In the genomic region with DNA sequence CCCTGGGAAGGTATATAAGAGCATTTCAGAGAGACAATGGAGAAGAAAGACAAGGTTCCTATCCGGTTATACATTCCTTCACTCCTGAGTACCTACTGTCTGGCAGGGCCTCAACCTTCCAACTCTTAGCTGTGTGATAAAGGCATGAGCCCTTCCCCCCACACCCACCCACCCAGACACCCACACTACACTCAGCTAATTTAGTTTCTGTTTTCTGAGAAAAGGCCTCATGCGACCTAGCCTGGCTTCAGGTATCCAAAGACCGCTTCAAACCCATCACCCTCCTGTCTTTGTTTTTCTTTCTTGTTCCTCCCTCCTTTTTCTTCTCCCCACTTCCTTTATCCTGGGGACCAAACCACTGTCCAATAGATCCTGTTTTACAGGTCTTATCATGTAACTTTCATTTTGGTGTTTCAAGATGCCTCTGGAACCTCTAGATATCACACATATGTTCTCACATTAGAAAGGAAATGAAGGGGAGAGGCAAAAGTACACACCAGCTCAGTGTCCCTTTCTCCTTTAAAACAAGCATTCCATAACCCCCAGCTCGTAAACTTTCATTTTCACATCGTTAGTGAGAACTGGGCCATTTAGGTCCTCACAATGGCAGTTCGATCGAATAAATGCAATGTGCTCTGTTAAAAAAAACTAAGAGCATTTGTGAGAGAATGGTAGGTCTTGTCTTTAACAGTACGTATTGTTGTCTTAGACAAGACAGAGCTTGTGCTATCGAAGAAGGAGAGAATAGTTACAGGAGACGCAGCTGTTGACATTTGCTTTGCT, we compare ENCODE assay signal across 7 mouse cellular contexts. TPM values are rescaled to one million over a fixed set of nuclear protein-coding genes. Genes with fewer than 3 reads are reported as not detected.
A peak's percentile ranks its signal among the peaks of the same experiment; 100 is the strongest.
DNase-seq lines count a peak whose midpoint lies in the region; ATAC-seq and TF ChIP-seq lines count a peak whose summit lies in the region.

No protein-coding gene starts in this region.

- peaks cover 36% of the 10 kb centered on the region for H3K79me2 ChIP-seq in myocyte (ENCODE audit: control insufficient read depth, insufficient read depth)

- no peaks in the 10 kb centered on the region for H3K27me3 ChIP-seq in embryonic facial prominence, embryonic 14.5 days (replicated peaks; ENCODE audit: control insufficient read depth, insufficient read depth, low read length)
- H3K27me3 ChIP-seq in intestine, embryonic 16.5 days (replicated peaks; ENCODE audit: control insufficient read depth, insufficient read depth, low read length): no peaks in the 10 kb centered on the region
- H3K27me3 ChIP-seq in myocyte (ENCODE audit: control insufficient read depth, insufficient read depth, insufficient read length): no peaks in the 10 kb centered on the region

- ATAC-seq in embryonic facial prominence, embryonic 14.5 days (ENCODE audit: low read depth): no peak
- no peak for ATAC-seq in intestine, embryonic 16.5 days

- H3K4me3 ChIP-seq in left cerebral cortex, adult 2 months: peak overlapping the region; percentile 67
- H3K4me3 ChIP-seq in embryonic facial prominence, embryonic 14.5 days (ENCODE audit: low read depth, low read length): peak overlapping the region; percentile 91
- peak overlapping the region; percentile 90; the same call in 1 of the 2 replicates for H3K4me3 ChIP-seq in intestine, embryonic 16.5 days (ENCODE audit: low read length)
- H3K4me3 ChIP-seq in myocyte: peak overlapping the region; percentile 59

- peak overlapping the region; percentile 57 for H3K4me2 ChIP-seq in embryonic facial prominence, embryonic 14.5 days (ENCODE audit: low read depth, low read length)
- H3K4me2 ChIP-seq in intestine, embryonic 16.5 days (ENCODE audit: low read depth, low read length): peak overlapping the region; percentile 32
- H3K4me2 ChIP-seq in myocyte (ENCODE audit: low read depth): peak overlapping the region; percentile 88

- peak overlapping the region; percentile 94 for H3K27ac ChIP-seq in left cerebral cortex, adult 2 months
- H3K27ac ChIP-seq in embryonic facial prominence, embryonic 14.5 days (replicated peaks; ENCODE audit: low read depth, low read length): peak overlapping the region; percentile 58; the same call in 1 of the 2 replicates
- H3K27ac ChIP-seq in intestine, embryonic 16.5 days (ENCODE audit: low read length): no peak overlapping the region

- no peaks in the 10 kb centered on the region for H3K36me3 ChIP-seq in embryonic facial prominence, embryonic 14.5 days (ENCODE audit: control insufficient read depth, insufficient read depth, low read length)
- H3K36me3 ChIP-seq in intestine, embryonic 16.5 days (ENCODE audit: control insufficient read depth, insufficient read depth, low read length): no peaks in the 10 kb centered on the region
- no peaks in the 10 kb centered on the region for H3K36me3 ChIP-seq in myocyte (ENCODE audit: control insufficient read depth, insufficient read depth)

- DNase-seq in left cerebral cortex, adult 2 months (ENCODE audit: extremely low spot score in 1 of 2, low spot score in 2 of 2): no peak
- no peak for DNase-seq in left cerebral cortex, postnatal 36 days (ENCODE audit: low spot score in 2 of 2)
- no peak for DNase-seq in embryonic facial prominence, embryonic 14.5 days (ENCODE audit: low spot score)
- DNase-seq in ovary, postnatal 10 days (ENCODE audit: low spot score): no peak
- no peak for DNase-seq in layer of hippocampus, adult 9-11 months

- peak overlapping the region; percentile 57; the same call in 1 of the 2 replicates for H3K9ac ChIP-seq in embryonic facial prominence, embryonic 14.5 days (ENCODE audit: low read depth, low read length)
- no peak overlapping the region for H3K9ac ChIP-seq in intestine, embryonic 16.5 days (ENCODE audit: low read depth, low read length)

- H3K9me3 ChIP-seq in embryonic facial prominence, embryonic 14.5 days (ENCODE audit: control insufficient read depth, low read length): no peaks in the 10 kb centered on the region
- H3K9me3 ChIP-seq in intestine, embryonic 16.5 days (ENCODE audit: control insufficient read depth, low read length): no peaks in the 10 kb centered on the region

- H3ac ChIP-seq in myocyte (ENCODE audit: control insufficient read depth, insufficient read length): no peak overlapping the region

- WGBS in embryonic facial prominence, embryonic 14.5 days: 87% methylated on average over 10 of the region's 10 CpGs
- 80% methylated on average over 10 of the region's 10 CpGs for WGBS in intestine, embryonic 16.5 days

- peaks cover 23% of the 10 kb centered on the region for H3K4me1 ChIP-seq in embryonic facial prominence, embryonic 14.5 days (ENCODE audit: control insufficient read depth, insufficient read depth, low read length)
- H3K4me1 ChIP-seq in intestine, embryonic 16.5 days (ENCODE audit: control insufficient read depth, insufficient read depth, low read length): peaks cover 18% of the 10 kb centered on the region

- no peak for TF ChIP-seq CTCF in left cerebral cortex, adult 2 months (IDR thresholded peaks at IDR 0.05)

- intact Hi-C loops in left cerebral cortex, adult 2 months (cut with DNase I): loop anchor here (2.0 kb wide), 1 partner anchor 268 kb away; no protein-coding TSS in a partner anchor
- intact Hi-C loops in left cerebral cortex, postnatal 36 days (cut with DNase I): loop anchor here (10.0 kb wide), 1 partner anchor 404 kb away; no protein-coding TSS in a partner anchor

- TF ChIP-seq POLR2A in myocyte (IDR thresholded peaks at IDR 0.05; ENCODE audit: insufficient read length, low read depth): no peak

TF ChIP-seq in myocyte, 11 proteins besides CTCF, POLR2A, EP300 and RAD21:
- TF ChIP-seq TCF3 (IDR thresholded peaks at IDR 0.05; ENCODE audit: insufficient read length, low read depth) (no peak), MYOG (IDR thresholded peaks at IDR 0.05; ENCODE audit: control insufficient read depth in 1 of 3, insufficient read depth in 1 of 3, insufficient read length in 2 of 3, low read depth in 2 of 3) (no peak), USF1 (IDR thresholded peaks at IDR 0.05; ENCODE audit: low read depth) (no peak), MAX (IDR thresholded peaks at IDR 0.05; ENCODE audit: low read depth) (no peak), CEBPB (IDR thresholded peaks at IDR 0.05; ENCODE audit: insufficient read depth, poor library complexity, severe bottlenecking) (no peak), SRF (IDR thresholded peaks at IDR 0.05; ENCODE audit: control insufficient read depth, insufficient read length, low read depth) (no peak), POLR2AphosphoS2 (IDR thresholded peaks at IDR 0.05; ENCODE audit: insufficient read length, low read depth) (no peak), E2F4 (IDR thresholded peaks at IDR 0.05; ENCODE audit: insufficient read depth) (no peak)

RNA-seq across cellular contexts. Expression of a gene that starts 1.1 kb away (rescaled TPM):
- total RNA-seq in left cerebral cortex, adult 2 months (2021): 10 to 100 TPM; 53.4 to 59.9 TPM
- total RNA-seq in left cerebral cortex, postnatal 36 days (2021): 10 to 100 TPM; 59.0 to 62.9 TPM
- 146 and 157 TPM in 2 replicates for polyA plus RNA-seq in embryonic facial prominence, embryonic 14.5 days (2014; fragmentation: Nextera tagmentation; extraction: Ambion mirVana)
- polyA plus RNA-seq in intestine, embryonic 16.5 days (2015; fragmentation: Nextera tagmentation; extraction: Ambion mirVana): 77.9 and 89.1 TPM in 2 replicates
- 288 TPM for polyA plus RNA-seq in myocyte (2012; fragmentation: generic; extraction: Trizol)

RNA-seq across cellular contexts. Expression of a gene that starts 39.5 kb away (rescaled TPM):
- under 1 TPM; 0.14 to 0.23 TPM for total RNA-seq in left cerebral cortex, adult 2 months (2021)
- total RNA-seq in left cerebral cortex, postnatal 36 days (2021): under 1 TPM; 0.22 to 0.25 TPM
- polyA plus RNA-seq in embryonic facial prominence, embryonic 14.5 days (2014; fragmentation: Nextera tagmentation; extraction: Ambion mirVana): 1.9 TPM in 2 replicates
- polyA plus RNA-seq in intestine, embryonic 16.5 days (2015; fragmentation: Nextera tagmentation; extraction: Ambion mirVana): 5.4 and 5.5 TPM in 2 replicates
- polyA plus RNA-seq in myocyte (2012; fragmentation: generic; extraction: Trizol): not detected

Comparison
In these comparisons a context has a peak if more than half of its experiments do, and no peak if none do; other contexts are left out.
1. H3K4me2 ChIP-seq: peak in every context shown above with its lines; median percentile 88 in myocyte; 57 in embryonic facial prominence, embryonic 14.5 days; 32 in intestine, embryonic 16.5 days.